Mouse (Mus musculus) small intestine, adult 2 months (tissue): ENCODE results near the gene Vps26a.

Experiments used
- CTCF ChIP-seq: fragments of 200-500 bp; IDR thresholded peaks from 2 replicates; pipeline ENCODE4 v1.5.1; 2012; ENCODE audit warnings: low read depth, mild to moderate bottlenecking, control low read depth, inconsistent platforms, low read length, moderate library complexity, mixed read lengths; ENCODE audit not compliant: insufficient replicate concordance, insufficient read length; ENCODE audit errors: extremely low read depth
- POLR2A ChIP-seq: fragments of 200-500 bp; IDR thresholded peaks from 2 replicates; pipeline ENCODE4 v1.6.1; 2012; ENCODE audit warnings: low read depth, mild to moderate bottlenecking, control low read depth, inconsistent platforms, low read length, moderate library complexity

- no peak for TF ChIP-seq CTCF
- no peak for TF ChIP-seq POLR2A
These were observed 15.3 kb upstream of the Vps26a start for GRCm38 (mm10) chr10:62501951-62502350.
